Mouse (Mus musculus) lung, adult 2 months (tissue): ENCODE measurements at regions not wholly inside any gene's neighbourhood (a gene's known extent, or its start where the extent isn't known, plus 50 kb on each side); places are given as distances from the start of the nearest gene placed in this dataset.

ENCODE experiments used
- DNase-seq: peaks from one replicate; pipeline ENCODE4 v3.0.0; 2022
- H3K4me1 ChIP-seq: fragments of 200-500 bp; 2 replicates; pipeline ENCODE4 v1.6.1; 2011; ENCODE audit warnings: low read length; ENCODE audit not compliant: control insufficient read depth, insufficient read depth
- H3K4me3 ChIP-seq: fragments of 200-500 bp; replicated peaks from 2 replicates; pipeline ENCODE3; 2011; ENCODE audit warnings: low read depth, mild to moderate bottlenecking, control low read depth, low read length; ENCODE audit errors: extremely low read depth
- CTCF ChIP-seq: fragments of 200-500 bp; IDR thresholded peaks from 2 replicates; pipeline ENCODE4 v1.5.1; 2011; ENCODE audit warnings: mild to moderate bottlenecking, low read length, control low read depth; ENCODE audit not compliant: insufficient read depth
- POLR2A ChIP-seq: fragments of 200-500 bp; IDR thresholded peaks from 2 replicates; pipeline ENCODE4 v1.6.1; 2011; ENCODE audit warnings: low read depth, mild to moderate bottlenecking, control low read depth, low read length, borderline replicate concordance; ENCODE audit errors: extremely low read depth
- WGBS: fragments of 180-500 bp; shearing (Covaris S2); methylation state at CpG from one replicate; pipeline ENCODE4 v1.1.7; 2018; 5-methylcytosine and 5-hydroxymethylcytosine counted together

GRCm38 (mm10) chr5:46824934-46825333 is 967.5 kb upstream of the Lcorl start:
- H3K4me3 ChIP-seq = no peak overlapping the region
- DNase-seq = no peak
- 88% methylated on average over 3 of the region's 3 CpGs for WGBS
- no peaks in the 10 kb centered on the region for H3K4me1 ChIP-seq
- TF ChIP-seq CTCF (no peak), POLR2A (no peak)

GRCm38 (mm10) chr5:46795102-46795501 is 937.7 kb upstream of the Lcorl start:
- Histone ChIP-seq H3K4me1 (no peaks in the 10 kb centered on the region), H3K4me3 (no peak overlapping the region)
- TF ChIP-seq POLR2A (no peak), CTCF (no peak)
- no peak for DNase-seq
- WGBS = 69% methylated on average over 2 of the region's 2 CpGs

GRCm38 (mm10) chr5:46794028-46794705 is 936.8 kb upstream of the Lcorl start:
- TF ChIP-seq POLR2A (no peak), CTCF (no peak)
- Histone ChIP-seq H3K4me1 (no peaks in the 10 kb centered on the region), H3K4me3 (no peak overlapping the region)
- 62% methylated on average over 7 of the region's 7 CpGs for WGBS
- no peak for DNase-seq

- 33% methylated on average over 3 of the region's 3 CpGs for WGBS
- Histone ChIP-seq H3K4me1 (no peaks in the 10 kb centered on the region), H3K4me3 (no peak overlapping the region)
- TF ChIP-seq POLR2A (no peak), CTCF (no peak)
- DNase-seq = no peak
Measured at GRCm38 (mm10) chr5:46791051-46791450, 933.6 kb upstream of the Lcorl start.

- TF ChIP-seq POLR2A = no peak
- no peak for TF ChIP-seq CTCF
- WGBS = 45% methylated on average over 3 of the region's 3 CpGs
- Histone ChIP-seq H3K4me1 (no peaks in the 10 kb centered on the region), H3K4me3 (no peak overlapping the region)
- peak; percentile 6 for DNase-seq
Measured at GRCm38 (mm10) chr5:46790536-46790935, 933.1 kb upstream of the Lcorl start.

GRCm38 (mm10) chr5:46787079-46787478 is 929.7 kb upstream of the Lcorl start:
- 74% methylated on average over 3 of the region's 3 CpGs for WGBS
- no peak for TF ChIP-seq CTCF
- TF ChIP-seq POLR2A = no peak
- Histone ChIP-seq H3K4me1 (no peaks in the 10 kb centered on the region), H3K4me3 (no peak overlapping the region)
- DNase-seq = no peak

GRCm38 (mm10) chr5:46756094-46756493 is 898.7 kb upstream of the Lcorl start:
- TF ChIP-seq POLR2A (no peak), CTCF (no peak)
- no peak overlapping the region for H3K4me3 ChIP-seq
- no peak for DNase-seq
- no peaks in the 10 kb centered on the region for H3K4me1 ChIP-seq
- WGBS = 73% methylated on average over 5 of the region's 5 CpGs

GRCm38 (mm10) chr5:46740034-46740582 is 882.7 kb upstream of the Lcorl start:
- TF ChIP-seq POLR2A = no peak
- TF ChIP-seq CTCF = no peak
- Histone ChIP-seq H3K4me1 (no peaks in the 10 kb centered on the region), H3K4me3 (no peak overlapping the region)
- DNase-seq = no peak
- WGBS = 87% methylated on average over 2 of the region's 2 CpGs

- no peak for TF ChIP-seq POLR2A
- TF ChIP-seq CTCF = no peak
- Histone ChIP-seq H3K4me1 (no peaks in the 10 kb centered on the region), H3K4me3 (no peak overlapping the region)
- 79% methylated on average over 3 of the region's 3 CpGs for WGBS
- no peak for DNase-seq
Measured at GRCm38 (mm10) chr5:46732510-46732909, 875.1 kb upstream of the Lcorl start.

GRCm38 (mm10) chr5:46732025-46732424 is 874.6 kb upstream of the Lcorl start:
- H3K4me3 ChIP-seq = no peak overlapping the region
- TF ChIP-seq POLR2A (no peak), CTCF (no peak)
- H3K4me1 ChIP-seq = no peaks in the 10 kb centered on the region
- DNase-seq = no peak
- 81% methylated on average over 5 of the region's 5 CpGs for WGBS
